Mouse (Mus musculus) limb, embryonic 12.5 days (tissue): ENCODE results near the gene Olfr311. TPM values are rescaled to one million over a fixed set of nuclear protein-coding genes. Genes with fewer than 3 reads are reported as not detected.

Experiments
- ATAC-seq: fragments of 200-750 bp; cut with Nextera tagmentation; 2 replicates; pipeline ENCODE4 v1.8.0; 2017; ENCODE audit warnings: low read depth, moderate TSS enrichment; ENCODE audit not compliant: insufficient number of reproducible peaks, insufficient read depth, low FRiP score, low TSS enrichment
- H3K27ac ChIP-seq: fragments of 300-500 bp; sonication (generic); 2 replicates; pipeline ENCODE4 v1.5.1; 2016; ENCODE audit warnings: mild to moderate bottlenecking, moderate library complexity
- H3K27me3 ChIP-seq: fragments of 300-500 bp; sonication (generic); 2 replicates; pipeline ENCODE4 v1.6.1; 2016; ENCODE audit warnings: mild to moderate bottlenecking, moderate library complexity
- H3K36me3 ChIP-seq: fragments of 300-500 bp; sonication (generic); 2 replicates; pipeline ENCODE4 v1.6.1; 2016; ENCODE audit warnings: mild to moderate bottlenecking, moderate library complexity
- H3K4me1 ChIP-seq: fragments of 300-500 bp; sonication (generic); replicated peaks from 2 replicates; pipeline ENCODE4 v1.6.1; 2016
- H3K4me2 ChIP-seq: fragments of 300-500 bp; sonication (generic); 2 replicates; pipeline ENCODE4 v1.6.1; 2016; ENCODE audit warnings: mild to moderate bottlenecking, moderate library complexity
- H3K4me3 ChIP-seq: fragments of 300-500 bp; sonication (generic); replicated peaks from 2 replicates; pipeline ENCODE4 v1.5.1; 2016; ENCODE audit warnings: mild to moderate bottlenecking
- H3K9ac ChIP-seq: fragments of 300-500 bp; sonication (generic); replicated peaks from 2 replicates; pipeline ENCODE4 v1.6.1; 2016; ENCODE audit warnings: mild to moderate bottlenecking, moderate library complexity
- H3K9me3 ChIP-seq: fragments of 300-500 bp; sonication (generic); 2 replicates; pipeline ENCODE4 v1.6.1; 2016; ENCODE audit warnings: mild to moderate bottlenecking, moderate library complexity
- WGBS: fragments of 180-500 bp; shearing (Covaris S2); methylation state at CpG from one replicate; pipeline ENCODE4 v1.1.7; 2016; 5-methylcytosine and 5-hydroxymethylcytosine counted together
- polyA plus RNA-seq: library from polyadenylated mRNA; unstranded; fragments of >200 nt; fragmentation: Nextera tagmentation; extraction: Ambion mirVana; gene quantifications from 2 replicates; pipeline ENCODE4 v1.2.1, GENCODE M21; 2016

Gene Olfr311
- polyA plus RNA-seq, 1 experiment from 2014 or later: not detected

DNA sequence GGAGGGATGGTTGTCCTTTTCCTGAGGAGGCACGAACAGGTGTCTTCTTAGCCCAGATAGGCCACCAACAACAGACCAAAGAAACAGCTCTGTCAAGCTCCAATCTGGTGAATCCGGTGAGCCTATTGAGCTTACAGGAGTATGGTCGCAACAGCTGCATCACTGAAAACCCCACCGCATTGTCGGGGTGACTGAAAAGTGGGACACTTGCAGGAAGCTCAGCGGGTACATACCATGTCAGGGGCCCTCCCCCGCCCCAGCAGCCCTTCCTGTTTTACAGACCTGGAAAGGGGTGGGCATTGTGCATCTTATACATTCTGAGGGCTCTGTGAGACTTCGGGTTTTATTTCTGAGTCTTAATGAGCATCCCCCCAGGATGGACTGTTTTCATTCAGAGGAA lies 44.7 kb downstream of the Olfr311 start:
- Histone ChIP-seq H3K36me3 (peaks cover 51% of the 10 kb centered on the region), H3K9me3 (no peaks in the 10 kb centered on the region), H3K9ac (no peak overlapping the region), H3K27ac (no peak overlapping the region), H3K4me3 (no peak overlapping the region), H3K27me3 (no peaks in the 10 kb centered on the region), H3K4me1 (no peaks in the 10 kb centered on the region), H3K4me2 (no peak overlapping the region)
- no peak for ATAC-seq
- 93% methylated on average over 8 of the region's 8 CpGs for WGBS

DNA sequence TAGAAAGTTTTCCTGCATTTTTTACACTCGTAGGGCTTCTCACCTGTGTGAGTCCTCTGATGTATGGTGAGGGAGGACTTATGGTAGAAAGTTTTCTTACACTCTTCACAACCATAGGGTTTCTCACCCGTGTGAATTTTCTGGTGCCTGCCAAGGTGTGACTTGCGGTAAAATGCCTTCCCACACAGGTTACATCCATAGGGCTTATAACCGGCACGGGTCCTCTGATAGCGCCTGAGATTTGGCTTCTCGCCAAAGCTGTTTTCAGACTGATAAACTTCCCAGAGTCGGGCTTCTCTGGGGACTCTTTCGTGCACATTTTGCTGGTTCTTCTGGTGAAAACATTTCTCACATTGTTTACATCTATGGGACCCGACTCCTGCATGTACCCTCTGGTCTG lies 51.5 kb downstream of the Olfr311 start:
- no peak overlapping the region for H3K4me3 ChIP-seq
- ATAC-seq: no peak
- no peak overlapping the region for H3K4me2 ChIP-seq
- no peak overlapping the region for H3K27ac ChIP-seq
- H3K36me3 ChIP-seq: peaks cover 70% of the 10 kb centered on the region
- no peaks in the 10 kb centered on the region for H3K9me3 ChIP-seq
- H3K9ac ChIP-seq: no peak overlapping the region
- 95% methylated on average over 10 of the region's 10 CpGs for whole genome bisulfite sequencing
- no peaks in the 10 kb centered on the region for H3K4me1 ChIP-seq
- no peaks in the 10 kb centered on the region for H3K27me3 ChIP-seq

Other genes starting within 250 kb of the Olfr311 start
- gene Olfr324, start 244.1 kb upstream of the Olfr311 start, polyA plus RNA-seq: not detected in 2 replicates
- gene 2210407C18Rik, start 223.2 kb upstream of the Olfr311 start, polyA plus RNA-seq: not detected in 2 replicates
- not detected in 2 replicates for gene Olfr323, start 208.8 kb upstream of the Olfr311 start, polyA plus RNA-seq
- gene Trim58, start 198.8 kb upstream of the Olfr311 start, polyA plus RNA-seq: 0.15 and 0.35 TPM in 2 replicates
- not detected in 2 replicates for gene Olfr322, start 180.5 kb upstream of the Olfr311 start, polyA plus RNA-seq
- not detected in 2 replicates for gene Olfr320, start 158.2 kb upstream of the Olfr311 start, polyA plus RNA-seq
- not detected in 2 replicates for gene Olfr319, start 140.1 kb upstream of the Olfr311 start, polyA plus RNA-seq
- gene Olfr318, start 115.2 kb upstream of the Olfr311 start, polyA plus RNA-seq: not detected in 2 replicates
- gene Olfr317, start 100.0 kb upstream of the Olfr311 start, polyA plus RNA-seq: not detected in 2 replicates
- not detected in 2 replicates for gene Olfr316, start 86.5 kb upstream of the Olfr311 start, polyA plus RNA-seq
- gene Olfr315, start 66.1 kb upstream of the Olfr311 start, polyA plus RNA-seq: not detected in 2 replicates
- not detected in 2 replicates for gene Olfr314, start 56.3 kb upstream of the Olfr311 start, polyA plus RNA-seq
- gene Fam183b, start 37.3 kb upstream of the Olfr311 start, polyA plus RNA-seq: not detected in 2 replicates
- gene Olfr313, start 24.3 kb upstream of the Olfr311 start, polyA plus RNA-seq: not detected in 2 replicates
- gene Olfr312, start 10.0 kb upstream of the Olfr311 start, polyA plus RNA-seq: not detected in 2 replicates
- 12.8 and 13.5 TPM in 2 replicates for gene Gm12258, start 7.9 kb downstream of the Olfr311 start, polyA plus RNA-seq
- 8.9 and 11.0 TPM in 2 replicates for gene 2810021J22Rik, start 28.0 kb downstream of the Olfr311 start, polyA plus RNA-seq
- gene Zfp39, start 65.0 kb downstream of the Olfr311 start, polyA plus RNA-seq: 4.9 and 6.6 TPM in 2 replicates
- gene Btnl10, start 78.7 kb downstream of the Olfr311 start, polyA plus RNA-seq: 0.25 TPM in 1 of 2 replicates, not detected in the other
- gene Rnf187, start 99.7 kb downstream of the Olfr311 start, polyA plus RNA-seq: 306 and 315 TPM in 2 replicates
- 22.6 and 28.5 TPM in 2 replicates for gene Hist3h2ba, start 109.7 kb downstream of the Olfr311 start, polyA plus RNA-seq
- 26.2 and 27.9 TPM in 2 replicates for gene Hist3h2a, start 115.4 kb downstream of the Olfr311 start, polyA plus RNA-seq
- gene Trim17, start 115.4 kb downstream of the Olfr311 start, polyA plus RNA-seq: 0.80 and 0.93 TPM in 2 replicates
- gene Trim11, start 138.8 kb downstream of the Olfr311 start, polyA plus RNA-seq: 21.6 and 22.4 TPM in 2 replicates